Mouse (Mus musculus) cerebellum, adult 9-11 months (tissue): Measurements from ENCODE around the gene Kctd13.

Source experiments
- DNase-seq: peaks from one replicate; pipeline ENCODE4 v3.0.0; 2022

Kctd13 gene

DNA sequence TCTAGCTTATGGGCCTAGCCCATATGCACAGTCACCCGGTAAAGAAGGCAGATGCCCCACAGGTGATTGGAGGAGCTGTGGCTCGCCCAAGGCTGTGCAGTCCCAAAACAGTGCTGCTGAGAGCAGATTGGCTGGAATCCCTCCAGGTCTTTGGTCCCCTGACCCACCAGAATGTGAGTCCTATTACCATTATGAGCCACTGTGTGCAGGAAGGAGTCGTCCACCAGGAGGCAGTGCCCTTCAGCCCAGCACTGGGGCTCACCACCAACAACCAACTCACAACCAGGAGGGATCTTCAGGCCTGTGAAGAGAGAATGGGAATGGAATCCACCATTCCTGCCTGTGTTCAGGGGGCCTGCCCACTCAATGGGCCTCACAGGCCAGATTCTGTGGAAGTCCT, 17.9 kb downstream of the Kctd13 start:
- peak; percentile 70 for DNase-seq

DNA sequence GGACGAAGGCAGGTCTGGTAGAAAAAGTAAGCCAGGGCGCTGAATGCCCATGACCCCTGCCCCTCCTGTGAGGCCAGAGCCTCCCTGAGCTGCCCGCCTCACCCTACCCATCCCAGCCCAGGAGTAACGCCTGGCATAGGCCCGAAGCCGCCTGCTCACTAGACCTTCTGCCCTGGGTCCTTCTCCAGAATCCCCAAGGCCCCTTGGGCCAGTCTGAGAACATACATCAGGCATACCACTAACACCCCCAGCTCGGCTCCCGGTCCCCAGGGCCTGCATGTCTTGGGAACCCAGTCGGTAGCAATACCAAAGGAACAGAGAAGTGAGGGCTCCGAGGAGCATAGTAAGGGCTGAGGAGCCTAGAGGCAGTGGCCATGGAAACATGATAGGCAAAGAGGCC, 19.9 kb downstream of the Kctd13 start:
- peak; percentile 62 for DNase-seq

DNA sequence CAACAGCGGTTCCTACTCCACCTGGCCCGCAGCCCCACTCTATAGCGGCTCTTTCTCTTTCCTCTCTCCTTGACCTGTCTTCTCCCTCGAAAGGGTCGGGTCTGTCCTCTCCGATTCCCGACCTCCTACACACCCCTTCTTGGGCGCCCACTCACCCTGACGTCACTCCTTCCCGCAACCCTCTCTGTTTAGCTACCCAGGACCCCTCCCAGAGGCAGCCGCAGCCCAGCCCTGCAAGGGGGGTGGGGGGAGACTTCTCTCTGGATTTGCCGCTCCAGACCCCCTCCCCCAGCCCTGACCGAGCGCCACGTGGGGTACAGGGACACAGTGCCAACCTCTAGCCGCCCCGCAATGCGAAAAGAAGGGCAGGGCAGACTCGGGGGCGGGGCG, 20.7 kb downstream of the Kctd13 start, which contains the start of gene Asphd1:
TSS of gene Asphd1 (minus strand) at position 180 of the 390 bp plus-strand sequence.
- DNase-seq, result no peak

DNA sequence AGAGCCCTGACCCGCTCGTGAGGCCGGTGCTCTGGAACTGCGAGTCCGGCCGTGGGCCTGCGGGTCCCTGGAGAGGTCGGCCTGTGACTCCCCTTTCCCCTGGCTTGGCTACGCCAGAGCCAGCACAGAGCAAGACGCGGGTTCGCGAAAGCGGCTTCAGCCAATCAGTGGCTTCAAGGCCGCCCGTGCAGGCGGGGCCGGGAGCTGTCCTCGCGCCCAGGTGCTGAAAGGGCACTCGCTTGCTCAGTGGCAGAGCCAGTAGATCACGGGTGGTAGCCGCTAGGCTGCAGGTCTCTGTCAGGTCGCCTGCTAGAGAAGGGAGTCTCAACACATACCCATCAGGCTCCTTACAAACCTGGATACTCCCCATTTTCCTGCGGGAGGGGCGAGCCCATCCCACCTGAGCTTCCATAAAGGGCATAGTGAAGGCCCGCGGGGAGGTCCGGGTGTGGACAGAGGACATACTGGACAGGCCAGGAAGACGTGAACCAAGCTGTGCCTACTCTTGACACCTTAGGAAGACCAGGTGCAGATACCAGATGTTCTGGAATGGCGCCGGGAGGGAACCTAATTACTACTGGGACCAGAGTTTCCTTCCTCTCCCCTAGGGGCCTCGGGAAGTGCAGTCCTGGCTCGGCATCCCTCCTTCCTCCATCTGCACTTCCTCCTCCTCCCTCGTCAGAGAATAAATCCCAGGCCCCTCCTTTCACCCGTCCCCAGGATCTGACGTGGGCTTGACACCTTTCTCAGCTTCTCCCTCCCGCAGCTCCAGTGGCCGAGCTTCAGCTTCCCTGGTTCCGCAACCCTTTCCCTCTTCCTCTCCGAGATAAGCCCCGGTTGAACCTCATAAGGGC, 21.3 kb downstream of the Kctd13 start, which contains the start of gene Sez6l2:
TSS of gene Sez6l2 (plus strand) at position 771 of the 854 bp plus-strand sequence.
- peak; percentile 94 for DNase-seq

DNA sequence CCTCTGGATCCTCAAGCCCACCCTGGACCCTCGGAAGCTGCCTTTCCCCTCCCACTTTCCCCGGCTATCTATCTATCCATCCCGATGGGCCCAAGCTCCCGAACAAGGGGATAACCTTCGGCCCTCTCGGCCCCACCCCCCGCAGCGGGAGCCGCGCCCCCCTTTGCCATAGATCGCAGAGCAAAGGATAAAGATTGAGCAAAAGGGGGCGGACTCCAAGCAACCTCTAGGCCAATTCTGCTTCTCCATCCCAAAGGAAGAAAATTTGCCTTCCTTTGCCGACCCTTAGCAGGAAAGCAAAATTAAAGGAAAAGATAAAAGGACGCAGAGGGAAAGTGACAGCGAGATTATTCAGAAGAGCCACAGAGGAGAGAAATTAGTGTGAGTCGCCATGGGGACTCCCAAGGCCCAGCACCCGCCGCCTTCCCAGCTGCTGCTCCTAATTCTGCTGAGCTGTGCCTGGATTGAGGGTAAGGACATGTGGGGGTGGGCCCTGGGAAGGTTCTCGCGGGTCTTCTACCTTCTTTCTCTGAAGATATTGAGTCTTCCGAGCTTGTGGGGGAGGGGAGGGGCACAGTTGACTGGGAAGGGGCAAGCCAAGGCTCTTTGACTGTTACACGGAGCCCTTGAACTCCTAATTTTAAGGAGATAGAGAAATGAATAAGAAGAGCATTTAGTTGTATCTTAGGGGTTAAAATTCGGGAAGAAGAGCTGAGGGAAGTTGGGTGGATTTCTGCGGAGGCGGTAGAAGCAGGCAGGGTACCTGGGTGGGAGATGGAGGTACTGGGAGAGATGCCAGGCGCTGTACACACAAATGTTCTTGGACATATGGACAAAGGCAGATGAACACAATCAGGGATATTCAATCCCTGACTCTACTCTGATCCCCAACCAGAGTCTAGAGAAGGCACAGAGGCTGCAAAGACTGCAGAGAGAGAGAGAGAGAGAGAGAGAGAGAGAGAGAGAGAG, 22.3 kb downstream of the Kctd13 start:
- peak; percentile 75 for DNase-seq

DNA sequence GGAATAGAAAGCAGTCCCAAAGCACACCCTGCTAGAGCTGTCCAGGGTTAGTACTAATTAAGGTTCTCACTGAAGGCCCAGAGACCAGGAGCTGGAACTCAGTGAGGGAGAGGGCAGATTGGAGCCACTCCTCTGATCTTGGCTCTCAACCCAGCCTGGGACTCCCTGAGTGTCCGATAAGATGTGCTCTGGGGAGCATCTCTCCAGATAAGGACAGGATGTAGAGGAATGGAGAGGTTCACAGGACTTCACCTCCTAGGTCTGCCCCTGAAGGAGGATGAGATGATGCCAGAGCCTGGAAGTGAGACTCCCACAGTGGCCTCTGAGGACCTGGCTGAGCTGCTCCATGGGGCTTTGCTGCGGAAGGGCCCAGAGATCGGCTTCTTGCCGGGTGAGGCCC, 23.1 kb downstream of the Kctd13 start:
- DNase-seq, result peak; percentile 61

DNA sequence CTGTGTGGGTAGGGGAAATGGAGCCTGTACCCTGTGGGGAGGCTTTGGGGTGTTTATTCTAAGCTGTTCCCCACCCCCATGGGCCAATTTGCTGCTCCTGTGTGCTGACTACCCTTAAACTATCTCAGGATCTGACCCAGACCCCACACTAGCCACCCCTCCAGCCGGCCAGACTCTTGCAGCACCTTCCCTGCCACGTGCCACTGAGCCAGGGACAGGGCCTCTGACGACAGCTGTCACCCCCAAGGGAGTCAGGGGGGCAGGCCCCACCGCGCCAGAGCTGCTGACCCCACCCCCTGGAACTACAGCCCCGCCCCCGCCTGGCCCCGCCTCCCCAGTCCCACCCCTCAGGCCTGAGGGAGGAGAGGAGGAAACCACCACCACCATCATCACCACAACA, 24.0 kb downstream of the Kctd13 start:
- DNase-seq, result peak; percentile 65

DNA sequence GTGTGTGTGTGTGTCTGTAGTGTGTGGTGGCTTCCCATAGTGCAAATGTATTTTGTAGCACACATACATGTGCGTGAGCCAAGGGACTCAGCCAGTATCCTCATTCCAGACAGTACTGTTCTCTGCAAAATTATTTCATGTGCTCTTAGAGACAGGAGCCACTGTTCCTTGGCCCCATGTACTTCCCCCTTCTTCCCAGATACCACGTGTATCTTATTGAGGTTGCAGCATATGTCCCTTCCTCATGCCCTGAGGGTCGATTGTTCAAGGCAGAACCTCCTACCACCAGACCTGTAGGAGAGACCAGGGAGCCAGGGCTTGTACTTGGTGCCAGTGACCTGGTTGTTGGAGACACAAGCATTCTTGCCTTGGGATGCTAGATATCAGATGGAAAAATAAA, 26.4 kb downstream of the Kctd13 start:
- no peak for DNase-seq

DNA sequence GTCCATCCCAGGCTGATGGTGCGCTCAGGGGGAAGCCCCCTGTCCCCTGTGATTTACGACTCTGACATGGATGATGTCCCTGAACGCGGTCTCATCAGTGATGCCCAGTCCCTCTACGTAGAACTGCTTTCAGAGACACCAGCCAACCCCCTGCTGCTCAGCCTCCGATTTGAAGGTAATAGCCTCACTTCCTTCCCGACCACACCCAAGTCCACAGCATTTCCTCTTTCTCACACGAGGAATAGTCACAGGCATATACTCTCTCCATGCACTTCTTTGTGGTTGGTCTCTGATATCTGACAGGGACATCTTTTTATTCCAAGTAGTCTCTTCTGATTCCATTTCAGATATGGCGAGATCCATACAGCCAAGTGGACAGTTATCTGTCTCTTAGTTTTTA, 31.1 kb downstream of the Kctd13 start:
- no peak for DNase-seq

DNA sequence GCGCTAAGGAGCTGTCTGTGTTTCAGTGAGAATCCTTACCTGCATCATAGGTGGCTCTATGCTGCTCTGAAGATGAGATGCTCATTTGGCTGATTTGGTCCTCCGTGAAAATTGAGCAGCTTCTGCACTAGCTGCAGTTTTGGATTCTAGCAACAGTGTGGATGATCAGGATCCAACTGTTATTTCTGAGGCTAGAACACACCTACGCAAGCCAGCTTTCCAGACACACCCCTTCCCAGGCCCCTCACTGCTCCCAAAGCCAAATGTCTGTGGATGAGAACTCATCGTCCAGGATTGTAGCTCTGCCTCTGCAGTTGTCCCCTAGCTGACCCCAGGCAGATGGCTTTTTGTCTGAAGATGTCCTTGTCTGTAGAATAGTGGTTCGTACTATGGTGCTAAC, 32.4 kb downstream of the Kctd13 start:
- no peak for DNase-seq

DNA sequence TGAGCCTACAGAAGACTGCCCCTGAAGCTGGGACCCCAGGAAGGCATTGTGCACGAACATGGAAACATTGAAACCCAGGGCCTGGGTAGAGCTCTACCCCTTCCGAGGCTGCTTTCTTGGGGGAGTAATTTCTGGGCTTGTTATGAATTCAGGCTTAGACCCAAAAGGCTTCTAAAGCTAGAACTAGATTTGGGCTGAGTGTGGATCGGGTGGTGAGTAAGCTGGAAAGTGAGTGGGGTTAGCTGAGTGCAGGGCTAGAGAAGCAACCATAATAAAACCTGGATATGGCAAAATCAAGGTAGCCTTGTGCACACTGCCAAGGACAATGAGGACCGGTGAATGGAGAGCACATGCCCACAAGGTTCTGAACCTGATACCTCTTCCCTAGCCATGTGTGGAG, 33.3 kb downstream of the Kctd13 start:
- DNase-seq, result no peak

DNA sequence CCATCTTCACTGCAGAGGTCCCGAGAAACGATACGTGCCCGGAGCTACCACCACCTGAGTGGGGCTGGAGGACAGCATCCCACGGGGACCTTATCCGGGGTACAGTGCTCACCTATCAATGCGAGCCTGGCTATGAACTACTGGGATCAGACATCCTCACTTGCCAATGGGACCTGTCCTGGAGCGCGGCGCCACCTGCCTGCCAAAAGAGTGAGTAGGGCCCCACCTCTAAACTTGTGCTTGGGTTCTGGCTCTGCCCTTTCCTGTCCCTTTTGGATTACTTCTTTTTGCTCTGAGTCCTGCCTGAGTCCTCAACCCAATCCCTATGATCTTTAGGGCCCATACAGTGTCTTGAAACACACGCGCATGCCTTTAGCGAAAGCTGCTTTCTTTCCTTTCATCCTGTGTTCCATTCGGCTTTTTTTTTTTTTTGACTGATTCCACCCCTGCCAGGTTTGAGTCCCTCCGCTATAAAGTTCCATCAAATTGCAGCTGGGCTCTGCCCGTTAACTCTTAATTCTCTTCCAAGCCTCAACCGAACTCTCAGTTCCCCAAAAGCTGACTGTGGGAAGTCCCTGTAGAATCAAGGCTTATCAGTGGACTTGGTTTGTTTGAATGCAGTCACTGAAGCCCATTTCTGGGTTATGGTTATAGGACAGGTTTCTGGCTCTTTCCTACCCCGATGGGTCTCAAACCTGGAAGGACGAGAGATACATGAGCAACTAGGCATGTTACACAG, 35.0 kb downstream of the Kctd13 start:
- DNase-seq, result peak; percentile 37

DNA sequence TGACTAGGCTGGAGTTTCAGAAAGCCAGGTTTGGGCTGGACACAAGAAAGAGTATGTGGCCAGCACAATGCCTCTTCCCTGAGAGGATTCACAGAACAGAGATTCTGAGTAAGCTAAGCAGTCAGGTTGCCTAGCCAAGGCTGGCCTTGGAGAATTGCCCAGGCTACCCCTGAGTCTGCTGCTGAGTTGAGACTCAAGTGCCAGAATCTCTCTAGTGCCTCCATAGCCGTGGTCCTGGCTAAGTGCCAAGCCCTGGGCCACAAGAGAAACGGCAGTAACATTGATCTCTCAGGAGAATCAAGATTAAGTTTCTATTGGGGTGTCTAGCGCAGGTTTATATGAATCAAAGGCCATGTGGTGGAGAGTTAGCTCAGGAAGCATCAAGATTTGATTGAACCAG, 36.9 kb downstream of the Kctd13 start:
- DNase-seq, result peak; percentile 81

DNA sequence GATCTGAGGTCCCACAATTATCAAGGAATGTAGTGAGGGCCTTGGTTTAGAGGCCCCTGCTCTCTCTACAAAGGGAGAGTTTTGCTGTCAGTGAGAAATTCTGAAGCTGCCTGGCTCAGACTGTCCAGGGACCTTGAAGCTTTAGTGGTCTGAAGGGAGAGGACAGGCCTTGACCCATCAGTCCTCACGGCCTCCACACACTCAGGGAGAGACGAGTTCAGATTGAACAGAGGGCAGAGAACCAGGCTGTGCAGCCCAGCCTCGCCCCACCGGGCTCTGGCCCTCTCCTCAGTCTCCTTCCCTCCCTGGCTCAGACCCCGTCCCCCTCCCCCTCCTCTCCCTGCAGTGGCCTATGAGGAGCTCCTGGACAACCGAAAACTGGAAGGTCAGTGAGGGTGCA, 38.7 kb downstream of the Kctd13 start:
- DNase-seq, result no peak

DNA sequence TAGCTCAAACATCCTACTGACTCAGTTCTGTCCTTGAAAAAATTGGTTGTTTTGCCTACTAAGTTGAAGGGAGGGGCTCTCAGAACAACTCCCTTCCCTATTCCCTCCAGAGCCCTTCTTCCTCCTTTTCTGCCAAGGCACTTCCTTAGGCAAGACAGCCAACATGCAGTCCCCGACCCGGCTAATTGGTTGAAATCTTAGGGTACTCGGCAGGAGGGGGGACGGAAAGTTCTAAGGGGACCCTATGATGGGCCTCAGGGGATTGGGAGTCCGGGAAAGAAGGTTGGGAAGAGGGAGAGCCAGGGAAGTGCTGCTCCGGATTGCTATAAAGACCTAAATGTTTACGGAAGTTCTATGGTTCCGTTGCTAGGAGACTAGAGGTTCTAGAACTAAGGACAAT, 46.8 kb downstream of the Kctd13 start:
- peak; percentile 69 for DNase-seq

DNA sequence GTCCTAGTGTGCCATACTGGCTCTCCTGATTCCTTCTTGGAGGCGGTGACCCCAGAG, 47.0 kb downstream of the Kctd13 start, which contains the start of gene Cdipt:
TSS of gene Cdipt (plus strand) at position 22 of the 57 bp plus-strand sequence.
- DNase-seq, result no peak

DNA sequence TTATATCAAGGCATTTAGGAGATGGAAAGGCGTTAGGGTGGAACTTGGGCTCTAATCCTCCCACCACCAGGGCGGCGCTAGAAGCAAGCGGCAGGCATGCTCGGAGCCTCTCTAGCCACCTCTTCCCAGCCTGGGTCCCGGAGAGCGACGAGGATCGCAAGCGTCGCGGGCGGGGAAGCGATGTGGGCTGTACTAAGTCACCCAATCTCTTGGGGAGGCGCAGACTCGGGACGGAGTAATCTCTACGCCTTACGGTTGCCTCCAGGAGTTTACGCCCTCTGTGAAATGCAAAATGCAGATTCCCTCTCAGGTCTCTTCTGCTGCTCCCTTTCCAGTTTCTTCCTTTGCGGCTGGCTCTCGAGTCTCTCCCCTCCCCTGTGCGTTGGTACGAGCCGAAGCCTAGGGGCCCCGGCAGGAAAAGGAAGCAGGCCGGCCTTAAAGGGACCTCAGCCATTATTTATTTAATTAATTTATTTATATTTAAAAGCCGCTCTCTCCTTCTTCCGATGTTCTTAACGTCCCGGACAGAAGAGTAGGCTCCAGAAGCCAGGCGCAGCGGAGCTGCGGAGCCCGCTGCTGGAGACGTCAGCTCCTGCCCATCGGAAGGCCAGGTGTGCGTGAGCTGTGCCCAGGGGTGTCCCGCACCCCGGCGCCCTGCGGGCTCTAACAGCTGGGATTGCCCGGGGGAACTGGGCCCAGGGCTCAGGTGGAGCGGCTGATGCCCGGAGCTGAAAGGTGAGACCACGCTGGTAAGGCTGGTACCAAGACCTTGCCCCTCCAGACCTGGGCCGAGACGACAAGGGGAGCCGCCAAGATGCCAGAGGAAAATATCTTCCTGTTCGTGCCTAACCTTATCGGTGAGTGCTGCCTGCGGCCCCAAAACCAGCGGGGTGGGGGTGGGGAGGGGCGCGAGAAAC, 47.5 kb downstream of the Kctd13 start, which contains the start of gene Cdiptos:
TSS of gene Cdiptos (minus strand) at position 149 of the 917 bp plus-strand sequence.
- DNase-seq, result peak; percentile 96

DNA sequence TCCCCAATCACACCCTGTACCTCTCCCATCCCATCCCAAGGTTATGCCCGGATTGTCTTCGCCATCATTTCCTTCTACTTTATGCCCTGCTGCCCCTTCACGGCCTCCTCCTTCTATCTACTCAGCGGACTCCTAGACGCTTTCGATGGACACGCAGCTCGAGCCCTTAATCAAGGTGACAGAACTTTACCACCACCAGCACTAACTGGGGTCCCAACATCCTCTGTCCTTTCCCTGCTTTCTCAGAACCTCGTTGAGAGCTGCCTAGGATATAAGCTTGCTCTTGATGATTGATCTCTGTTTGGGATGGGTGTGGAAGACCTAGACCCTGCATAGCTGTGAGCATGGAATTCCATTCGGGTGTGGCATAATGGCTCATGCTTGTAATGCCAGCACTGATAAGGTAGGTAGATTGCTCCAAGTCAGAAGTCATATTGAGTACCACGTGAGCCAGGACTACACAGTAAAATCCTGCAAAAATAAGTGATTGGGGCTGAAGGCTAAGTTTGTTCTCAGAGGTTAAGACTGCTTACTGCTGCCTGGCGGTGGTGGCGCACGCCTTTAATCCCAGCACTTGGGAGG, 48.3 kb downstream of the Kctd13 start:
- DNase-seq, result no peak

DNA sequence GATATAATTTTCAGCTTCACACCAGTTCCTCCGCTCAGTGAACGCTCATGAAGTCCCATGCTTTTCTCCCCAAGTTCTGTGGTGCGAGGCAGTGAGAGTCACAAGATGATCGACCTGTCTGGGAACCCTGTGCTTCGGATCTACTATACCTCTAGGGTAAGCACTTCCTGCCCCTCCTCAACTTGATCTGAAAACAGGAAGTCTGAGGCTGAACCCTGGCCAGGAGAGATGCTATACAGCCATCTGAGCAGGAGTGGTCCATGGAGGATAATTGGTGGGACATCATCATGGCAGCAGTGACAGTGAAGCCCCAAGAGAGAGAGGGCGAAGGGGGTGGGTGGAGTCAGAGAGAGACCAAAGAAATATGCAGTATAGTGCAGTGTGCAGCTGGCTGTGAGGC, 50.2 kb downstream of the Kctd13 start:
- peak; percentile 31 for DNase-seq

DNA sequence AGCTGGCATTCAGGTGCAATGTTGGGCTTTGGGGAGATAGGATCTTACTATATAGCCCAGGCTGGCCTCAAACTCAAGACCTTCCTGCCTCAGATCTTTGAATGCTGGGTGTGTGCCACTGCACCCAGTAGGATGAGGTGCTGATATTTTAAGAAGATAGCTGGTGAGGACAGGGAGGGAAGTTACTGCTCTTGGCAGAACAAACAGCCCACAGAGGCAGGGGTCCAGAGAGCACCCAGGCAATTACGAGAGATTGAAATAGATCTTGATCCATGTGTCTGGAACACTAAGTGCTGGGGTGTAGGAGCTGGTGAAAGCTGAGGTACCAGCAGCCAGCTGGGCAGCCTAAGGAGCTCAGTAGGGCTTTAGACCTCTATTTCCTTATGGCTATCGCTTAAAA, 52.9 kb downstream of the Kctd13 start:
- DNase-seq, result peak; percentile 23

DNA sequence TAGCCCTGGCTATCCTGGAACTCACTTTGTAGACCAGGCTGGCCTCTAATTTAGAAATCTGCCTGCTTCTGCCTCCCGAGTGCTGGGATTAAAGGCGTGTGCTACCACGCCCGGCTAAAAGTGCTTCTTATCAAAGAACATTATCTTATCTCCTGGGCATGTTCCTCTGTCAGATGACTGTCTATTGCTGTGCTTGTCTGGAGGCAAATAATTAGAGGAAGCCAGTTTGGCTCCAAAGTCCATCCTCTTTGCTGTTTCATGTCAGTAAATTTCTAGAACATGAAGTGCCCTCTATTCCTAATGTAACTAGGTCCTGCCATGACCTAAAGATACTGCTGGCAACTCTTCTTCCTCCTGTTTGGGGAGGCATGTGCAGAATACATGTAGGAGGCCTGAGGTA, 53.4 kb downstream of the Kctd13 start:
- no peak for DNase-seq

DNA sequence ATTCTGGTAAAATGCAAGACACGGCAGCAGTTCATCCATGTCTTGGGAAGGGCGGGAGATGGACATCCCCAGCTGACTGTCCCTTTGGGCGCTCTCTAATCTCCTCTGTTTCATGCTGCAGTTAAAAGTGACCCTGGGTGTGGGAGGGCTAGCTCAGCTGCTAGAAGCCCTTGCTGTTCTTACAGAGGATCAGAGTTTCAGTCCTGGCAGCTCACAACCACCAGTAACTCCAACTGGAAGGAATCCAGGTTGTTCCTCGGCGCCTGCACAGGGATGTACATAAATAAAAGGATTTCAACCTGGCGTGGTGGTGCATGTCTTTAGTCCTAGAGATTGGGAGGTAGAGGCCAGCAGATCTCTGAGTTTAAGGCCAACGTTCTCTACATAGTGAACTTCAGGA, 54.4 kb downstream of the Kctd13 start:
- DNase-seq, result peak; percentile 32
